Mouse (Mus musculus) frontal cortex, postnatal 25 days (tissue): ENCODE data around the gene Tbc1d24.
A peak's percentile ranks its signal among the peaks of the same experiment; 100 is the strongest.

ENCODE experiments used
- DNase-seq, 2 experiments: peaks; one replicate each; pipeline ENCODE4 v3.0.0; 2022; ENCODE audit warnings: low spot score in 2 of 2

Gene Tbc1d24

GRCm38 (mm10) chr17:24205284-24205888, at the start of gene Tbc1d24:
Gene Tbc1d24, minus strand, starts transcription at chr17:24205562.
- DNase-seq, result peak; percentile 88

- no peak for DNase-seq
Observed at GRCm38 (mm10) chr17:24252329-24252728, 47.0 kb upstream of the Tbc1d24 start.

GRCm38 (mm10) chr17:24251320-24252069, 46.1 kb upstream of the Tbc1d24 start, which contains the start of gene Ccnf:
Gene Ccnf, minus strand, starts transcription at chr17:24251484.
- peak; percentile 82 to 94 for DNase-seq

- no peak for DNase-seq
Observed at GRCm38 (mm10) chr17:24250988-24251319, 45.6 kb upstream of the Tbc1d24 start.

GRCm38 (mm10) chr17:24248641-24249040, 43.3 kb upstream of the Tbc1d24 start:
- no peak for DNase-seq

- DNase-seq, result no peak
Observed at GRCm38 (mm10) chr17:24244061-24244460, 38.7 kb upstream of the Tbc1d24 start.

- peak in 1 of 2 experiments; percentile 15 for DNase-seq
Observed at GRCm38 (mm10) chr17:24243311-24243969, 38.1 kb upstream of the Tbc1d24 start.

GRCm38 (mm10) chr17:24236921-24237320, 31.6 kb upstream of the Tbc1d24 start:
- no peak for DNase-seq

GRCm38 (mm10) chr17:24236479-24236878, 31.1 kb upstream of the Tbc1d24 start:
- no peak for DNase-seq

- DNase-seq, result no peak
Observed at GRCm38 (mm10) chr17:24227941-24228340, 22.6 kb upstream of the Tbc1d24 start.

- DNase-seq, result no peak
Observed at GRCm38 (mm10) chr17:24226721-24227120, 21.4 kb upstream of the Tbc1d24 start.

GRCm38 (mm10) chr17:24225851-24226250, 20.5 kb upstream of the Tbc1d24 start:
- no peak for DNase-seq

- no peak for DNase-seq
Observed at GRCm38 (mm10) chr17:24224741-24225140, 19.4 kb upstream of the Tbc1d24 start.

- no peak for DNase-seq
Observed at GRCm38 (mm10) chr17:24223513-24223912, 18.2 kb upstream of the Tbc1d24 start.

- DNase-seq, result no peak
Observed at GRCm38 (mm10) chr17:24222653-24223052, 17.3 kb upstream of the Tbc1d24 start.

GRCm38 (mm10) chr17:24220435-24221411, 15.4 kb upstream of the Tbc1d24 start, which contains the start of gene Tedc2:
Gene Tedc2, minus strand, starts transcription at chr17:24220851.
- DNase-seq, result peak; percentile 78 to 82

GRCm38 (mm10) chr17:24216836-24217235, 11.5 kb upstream of the Tbc1d24 start:
- DNase-seq, result no peak

GRCm38 (mm10) chr17:24213186-24213585, 7.8 kb upstream of the Tbc1d24 start:
- no peak for DNase-seq

- no peak for DNase-seq
Observed at GRCm38 (mm10) chr17:24212441-24213018, 7.2 kb upstream of the Tbc1d24 start.

GRCm38 (mm10) chr17:24211631-24212440, 6.5 kb upstream of the Tbc1d24 start:
- DNase-seq, result peak; percentile 64 to 81
